Mouse (Mus musculus) E14TG2a.4 (cell line): ENCODE data around the gene Gm20388.

Experiments
- CTCF ChIP-seq: conservative IDR thresholded peaks from 2 replicates; pipeline ENCODE4 v1.5.1; 2014; ENCODE audit warnings: low read length
- NANOG ChIP-seq: IDR thresholded peaks from 2 replicates; pipeline ENCODE4 v1.6.1; 2014; ENCODE audit warnings: borderline replicate concordance, low read length, mixed read lengths

- TF ChIP-seq NANOG = no peak
- TF ChIP-seq CTCF = no peak
Observed at GRCm38 (mm10) chr8:122568881-122569309, 2658.3 kb downstream of the Gm20388 start.
